Mouse (Mus musculus) ES-E14 (cell line): ENCODE results near the gene Sun1.

Source experiments
- CHD2 ChIP-seq: IDR thresholded peaks from 2 replicates; pipeline ENCODE4 v1.6.1; 2014; ENCODE audit warnings: mild to moderate bottlenecking, low read depth, low read length, inconsistent platforms
- MAFK ChIP-seq: IDR thresholded peaks from 2 replicates; pipeline ENCODE4 v1.6.1; 2014; ENCODE audit warnings: mild to moderate bottlenecking, low read depth, low read length, inconsistent platforms; ENCODE audit not compliant: insufficient read depth

- TF ChIP-seq CHD2 = no peak
- TF ChIP-seq MAFK = no peak
Measured at GRCm38 (mm10) chr5:139161632-139162031, 38.8 kb upstream of the Sun1 start.
